Mouse (Mus musculus): ENCODE results near the gene Fyn.

GRCm38 (mm10) chr10:39398924-39399323 is 30.3 kb downstream of the Fyn start:
- TF ChIP-seq POLR2A (IDR thresholded peaks at IDR 0.05; ENCODE audit: borderline replicate concordance, low read depth, low read length) (no peak), CTCF (IDR thresholded peaks at IDR 0.05; ENCODE audit: low read depth, low read length) (no peak)

Data from bone marrow macrophage, adult 2 months (primary cell).